Mouse (Mus musculus) kidney, postnatal 4 days (tissue): ENCODE results near the gene Fosl1.

Source experiments
- DNase-seq, 2 experiments: peaks; one replicate each; pipeline ENCODE4 v3.0.0; 2021; ENCODE audit warnings: mixed read lengths in 2 of 2

Gene Fosl1

GRCm38 (mm10) chr19:5456922-5457745, 9.8 kb downstream of the Fosl1 start:
- peak; percentile 95 to 98 for DNase-seq

- peak in 1 of 2 experiments; percentile 54 for DNase-seq
These were observed 10.5 kb downstream of the Fosl1 start, which contains the start of gene Ccdc85b for GRCm38 (mm10) chr19:5457746-5458442. Gene Ccdc85b, minus strand, starts transcription at chr19:5457894.

DNA sequence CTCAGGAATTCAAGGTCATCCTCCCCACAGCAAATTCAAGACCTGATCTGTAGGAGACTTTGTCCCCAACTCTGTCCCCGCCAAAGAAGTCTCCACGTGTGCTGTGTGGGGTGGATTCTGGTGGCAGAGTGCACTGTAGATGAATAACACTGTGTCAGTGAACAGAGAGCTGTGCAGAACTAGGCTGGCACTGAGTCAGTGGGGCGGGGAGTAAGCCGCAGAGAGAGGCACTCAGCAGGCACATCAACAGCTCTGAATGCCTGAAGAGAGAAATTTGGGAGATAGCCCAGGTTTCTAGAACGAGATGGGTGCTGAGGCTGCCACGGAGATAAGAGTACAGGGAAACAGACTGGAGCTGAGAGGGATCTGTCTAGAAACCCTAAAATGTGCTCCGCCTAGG, 11.7 kb downstream of the Fosl1 start:
- DNase-seq = no peak

- DNase-seq = no peak
These were observed 12.5 kb downstream of the Fosl1 start for GRCm38 (mm10) chr19:5459896-5460295.

GRCm38 (mm10) chr19:5460465-5460911, 13.1 kb downstream of the Fosl1 start, which contains the start of gene Fibp:
Gene Fibp, plus strand, starts transcription at chr19:5460615.
- DNase-seq = peak; percentile 91 to 94

- no peak for DNase-seq
These were observed 14.1 kb downstream of the Fosl1 start for GRCm38 (mm10) chr19:5461411-5461810.

GRCm38 (mm10) chr19:5463212-5463611, 15.9 kb downstream of the Fosl1 start:
- DNase-seq = peak in 1 of 2 experiments; percentile 3

DNA sequence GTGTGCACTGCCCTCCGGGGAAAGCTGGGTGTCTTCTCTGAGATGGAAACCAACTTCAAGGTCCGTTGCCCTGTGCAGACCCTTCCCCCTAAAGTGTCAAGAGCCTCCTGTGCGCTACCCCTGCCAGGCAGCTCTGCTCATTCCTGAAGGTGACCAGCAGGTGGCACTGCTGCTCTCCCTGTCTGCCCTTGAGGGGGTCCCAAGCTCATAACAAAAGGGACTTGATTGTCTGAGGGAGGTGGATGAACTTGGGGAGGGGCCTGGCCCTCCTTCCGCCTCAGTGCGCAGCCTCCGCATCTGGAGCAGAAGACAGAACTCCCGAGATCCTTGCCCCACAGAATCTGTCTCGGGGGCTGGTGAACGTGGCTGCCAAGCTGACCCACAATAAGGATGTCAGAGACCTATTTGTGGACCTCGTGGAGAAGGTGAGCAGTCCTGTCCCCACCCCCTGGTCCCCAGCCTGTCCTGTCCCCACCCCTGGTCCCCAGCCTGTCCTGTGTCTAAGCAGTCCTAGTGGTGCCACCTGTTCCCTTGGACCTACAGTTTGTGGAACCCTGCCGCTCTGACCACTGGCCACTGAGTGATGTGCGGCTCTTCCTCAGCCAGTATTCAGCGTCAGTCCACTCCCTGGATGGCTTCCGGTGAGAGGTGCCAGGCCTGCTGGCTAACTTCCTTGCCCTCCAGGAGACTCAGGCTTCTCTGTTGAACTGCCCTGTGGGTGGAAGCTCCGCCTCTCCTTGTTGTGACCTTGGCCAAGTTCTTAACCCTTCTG, 16.6 kb downstream of the Fosl1 start:
- DNase-seq = peak; percentile 81 to 83

- DNase-seq = no peak
These were observed 17.7 kb downstream of the Fosl1 start for GRCm38 (mm10) chr19:5465037-5465436.

DNA sequence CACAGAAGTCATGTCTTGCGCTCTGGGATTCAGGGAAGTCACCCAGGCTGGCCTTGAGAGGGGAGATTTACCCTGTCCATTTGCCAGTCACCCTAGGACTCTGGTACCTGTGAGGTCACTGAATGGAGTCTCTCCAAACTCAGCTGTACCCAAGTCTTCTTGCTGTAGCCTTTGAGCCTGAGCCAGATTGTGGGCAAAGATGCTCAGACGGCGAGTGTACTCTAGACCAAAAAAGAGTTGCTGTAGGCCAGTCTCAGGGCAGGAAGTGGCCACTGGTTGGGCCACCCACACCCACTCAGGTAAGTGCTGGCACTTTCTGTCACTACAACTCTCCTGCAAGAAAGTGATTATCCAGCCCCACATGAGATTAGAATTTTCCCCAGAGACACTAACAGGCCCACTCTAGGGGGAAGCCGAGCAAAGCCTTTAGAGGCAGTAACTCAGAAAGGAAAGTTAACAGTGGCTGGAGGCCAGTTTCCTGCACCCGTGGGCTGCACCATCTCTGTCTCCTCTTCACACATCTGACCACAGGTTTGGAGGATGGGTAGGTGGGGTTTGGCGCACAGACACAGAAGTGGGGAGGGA, 19.7 kb downstream of the Fosl1 start:
- DNase-seq = no peak

DNA sequence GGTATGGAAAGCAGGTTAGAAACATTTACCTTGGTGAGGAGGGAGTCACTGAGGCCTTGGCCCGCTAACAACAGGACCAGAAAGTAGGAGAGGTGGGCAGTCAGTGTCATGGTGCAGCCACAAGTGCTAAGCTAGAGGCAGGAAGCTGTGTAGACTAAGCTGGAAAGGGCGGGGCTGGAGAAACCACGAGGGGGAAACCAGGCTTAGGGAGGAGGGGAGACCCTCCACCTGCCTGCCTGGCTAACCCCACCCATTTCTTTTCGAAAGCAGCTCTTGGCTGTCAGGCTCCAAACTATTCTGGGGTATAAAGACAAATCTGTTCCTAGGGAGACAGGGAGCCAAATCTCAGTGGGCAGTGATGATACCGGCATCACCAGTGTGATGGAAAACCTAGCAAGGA, 21.0 kb downstream of the Fosl1 start, which contains the start of gene Ctsw:
Gene Ctsw (minus strand): TSS at position 134 of the 400 bp plus-strand sequence.
- DNase-seq = peak in 1 of 2 experiments; percentile 7

GRCm38 (mm10) chr19:5471846-5472245, 24.5 kb downstream of the Fosl1 start:
- no peak for DNase-seq

DNA sequence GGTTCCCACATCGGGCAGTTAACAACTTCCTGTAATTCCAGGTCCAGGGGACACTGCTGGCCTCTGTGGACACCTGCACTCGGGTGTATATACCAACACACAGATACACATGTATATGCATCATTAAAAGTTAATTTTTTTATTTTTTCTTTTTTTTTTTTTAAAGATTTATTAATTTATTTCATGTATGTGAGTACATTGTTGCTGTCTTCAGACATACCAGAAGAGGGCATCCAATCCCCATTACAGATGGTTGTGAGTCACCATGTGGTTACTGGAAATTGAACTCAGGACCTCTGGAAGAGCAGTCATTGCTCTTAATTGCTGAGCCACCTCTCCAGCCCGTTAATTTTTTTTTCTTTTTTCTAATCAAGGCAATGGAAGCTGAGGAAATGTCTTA, 25.5 kb downstream of the Fosl1 start:
- DNase-seq = no peak

DNA sequence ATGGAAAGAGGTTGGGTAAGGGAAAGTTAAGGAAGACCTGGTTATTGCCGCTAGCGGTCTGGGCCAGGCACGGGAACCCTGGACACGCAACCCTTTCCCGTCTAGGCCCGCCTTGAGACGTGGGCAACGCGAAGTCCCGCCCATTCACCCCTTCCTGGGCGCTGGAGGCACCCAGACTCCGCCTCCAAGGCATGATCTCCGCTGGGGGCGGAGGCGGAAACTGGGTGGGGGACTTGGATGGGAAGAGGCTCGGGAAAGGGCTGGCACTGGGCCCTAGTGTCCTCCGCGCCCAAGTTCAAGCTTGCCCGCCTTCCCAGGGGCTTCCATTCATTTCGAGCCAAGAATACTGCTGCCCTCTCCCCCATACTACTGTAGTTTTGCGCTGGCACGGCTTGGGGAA, 26.4 kb downstream of the Fosl1 start, which contains the start of gene Efemp2:
Gene Efemp2 (plus strand): TSS at position 235 of the 400 bp plus-strand sequence.
- DNase-seq = peak; percentile 84 to 91

DNA sequence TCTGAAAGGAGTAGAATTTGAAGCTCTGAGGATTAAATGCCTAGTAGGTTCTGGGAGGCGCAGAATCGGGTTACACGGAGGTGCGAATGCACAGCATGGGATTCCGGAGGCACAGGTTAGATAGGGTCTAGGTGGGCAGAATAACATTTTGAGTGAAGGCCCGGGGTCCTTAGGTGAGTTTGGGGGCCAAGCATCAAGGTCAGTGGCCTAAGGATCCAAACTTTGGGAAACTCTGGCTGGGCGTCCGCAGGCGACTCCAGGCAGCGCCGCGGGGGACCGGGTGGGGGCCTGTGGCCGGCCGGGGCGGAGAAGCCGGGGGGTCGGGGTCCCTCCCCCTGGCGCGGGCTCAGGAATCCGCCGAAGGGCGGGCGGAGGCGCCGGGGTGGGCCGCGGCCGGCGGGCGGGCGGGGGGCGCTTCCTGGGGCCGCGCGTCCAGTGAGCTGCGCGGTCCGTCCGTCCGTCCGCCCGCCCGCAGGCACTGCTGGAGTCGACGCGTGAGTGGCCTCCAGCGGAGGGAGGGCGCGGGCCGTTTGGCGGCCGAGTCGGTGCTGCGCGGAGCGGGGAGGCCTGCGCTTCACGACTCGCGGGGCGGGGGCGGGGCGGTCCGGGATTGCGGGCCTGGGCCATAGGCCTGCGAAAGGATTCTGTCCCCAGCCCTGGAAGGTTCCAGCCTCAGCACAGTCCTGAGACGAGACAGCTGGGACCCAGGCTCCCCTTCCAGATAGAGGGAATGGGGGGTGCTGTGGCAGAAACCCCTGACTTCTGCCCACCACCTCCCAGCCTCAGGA, 27.1 kb downstream of the Fosl1 start:
- peak; percentile 75 to 82 for DNase-seq

DNA sequence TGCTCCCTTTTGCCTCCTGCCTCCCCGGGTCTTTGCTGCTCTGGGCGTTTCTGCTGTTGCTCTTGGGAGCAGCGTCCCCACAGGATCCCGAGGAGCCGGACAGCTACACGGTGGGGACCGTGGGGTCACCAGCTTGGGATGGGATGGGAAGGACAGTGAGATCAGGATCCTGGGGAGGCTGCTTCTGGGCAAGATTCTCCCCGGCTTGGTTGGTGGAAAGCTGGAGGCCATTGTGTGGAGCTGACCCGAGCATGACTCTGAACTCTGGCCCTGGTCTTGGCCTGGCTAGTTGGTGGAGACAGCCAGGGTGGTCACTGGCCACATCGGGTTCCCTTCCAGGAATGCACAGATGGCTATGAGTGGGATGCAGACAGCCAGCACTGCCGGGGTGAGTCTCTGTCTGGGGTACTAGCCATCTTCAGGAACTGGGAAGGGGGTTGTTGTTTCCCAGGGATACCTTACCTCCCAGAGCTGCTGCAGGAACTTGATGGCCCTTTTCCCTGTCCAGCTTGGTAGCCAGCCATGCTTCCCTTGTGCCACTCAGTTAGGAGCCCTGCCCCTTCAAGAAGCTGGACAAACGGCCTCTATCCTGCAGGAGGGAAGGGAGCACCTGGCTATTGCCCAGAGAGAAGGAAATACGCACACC, 27.8 kb downstream of the Fosl1 start:
- peak in 1 of 2 experiments; percentile 51 for DNase-seq

DNA sequence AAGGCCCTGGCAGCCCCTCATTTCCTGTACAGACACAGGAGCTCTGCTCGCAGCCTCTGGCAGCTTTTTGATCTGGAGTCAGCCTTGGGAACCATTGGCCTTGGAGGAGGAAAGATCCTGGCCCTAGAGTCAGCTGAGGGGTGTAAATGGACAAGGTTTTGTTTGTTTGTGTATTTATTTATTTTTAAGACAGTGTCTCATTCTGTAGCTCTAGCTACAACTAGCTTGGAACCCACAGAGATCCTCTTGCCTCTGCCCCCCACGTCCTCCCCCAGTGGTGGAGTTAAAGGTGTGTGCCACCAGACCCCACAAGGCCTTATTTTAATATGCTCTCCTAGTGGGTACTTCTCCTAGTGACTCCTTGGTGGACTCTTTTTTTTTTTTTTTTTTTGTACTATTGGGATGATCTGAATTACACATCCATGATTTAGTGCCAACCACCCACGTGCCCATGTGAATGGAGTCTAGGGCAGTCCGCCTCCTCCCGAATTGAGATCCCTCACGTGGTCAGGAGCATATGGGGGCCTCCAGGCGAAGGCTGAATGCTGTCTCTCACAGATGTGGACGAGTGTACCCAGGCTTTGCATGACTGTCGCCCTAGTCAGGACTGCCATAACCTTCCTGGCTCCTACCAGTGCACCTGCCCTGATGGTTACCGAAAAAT, 29.8 kb downstream of the Fosl1 start:
- DNase-seq = peak in 1 of 2 experiments; percentile 1

GRCm38 (mm10) chr19:5477668-5478300, 30.4 kb downstream of the Fosl1 start:
- DNase-seq = peak in 1 of 2 experiments; percentile 8

- DNase-seq = peak in 1 of 2 experiments; percentile 3
These were observed 32.7 kb downstream of the Fosl1 start for GRCm38 (mm10) chr19:5480016-5480415.

DNA sequence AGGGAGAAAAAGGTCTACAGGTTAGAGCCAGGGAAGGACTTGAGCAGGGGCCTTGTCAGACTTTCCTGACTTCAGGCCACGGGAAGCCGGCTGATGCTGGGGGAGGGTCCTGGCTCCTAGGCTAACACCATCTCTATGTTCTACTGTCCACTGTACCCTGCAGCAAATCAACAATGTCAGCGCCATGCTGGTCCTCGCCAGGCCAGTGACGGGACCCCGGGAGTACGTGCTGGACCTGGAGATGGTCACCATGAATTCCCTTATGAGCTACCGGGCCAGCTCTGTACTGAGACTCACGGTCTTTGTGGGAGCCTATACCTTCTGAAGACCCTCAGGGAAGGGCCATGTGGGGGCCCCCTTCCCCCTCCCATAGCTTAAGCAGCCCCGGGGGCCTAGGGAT, 34.1 kb downstream of the Fosl1 start:
- no peak for DNase-seq
